Mouse (Mus musculus): Measurements from ENCODE around the gene Agap1.

GRCm38 (mm10) chr1:89509196-89509595 lies 54.6 kb downstream of the Agap1 start:
- TF ChIP-seq CTCF (conservative IDR thresholded peaks at IDR 0.05; ENCODE audit: insufficient read depth, insufficient read length, low read depth, low read length): no peak
- TF ChIP-seq POLR2A (IDR thresholded peaks at IDR 0.05; ENCODE audit: low read depth, low read length): no peak

Data from kidney, adult 2 months (tissue).